Mouse (Mus musculus): ENCODE data around the gene Rcor3.

DNA sequence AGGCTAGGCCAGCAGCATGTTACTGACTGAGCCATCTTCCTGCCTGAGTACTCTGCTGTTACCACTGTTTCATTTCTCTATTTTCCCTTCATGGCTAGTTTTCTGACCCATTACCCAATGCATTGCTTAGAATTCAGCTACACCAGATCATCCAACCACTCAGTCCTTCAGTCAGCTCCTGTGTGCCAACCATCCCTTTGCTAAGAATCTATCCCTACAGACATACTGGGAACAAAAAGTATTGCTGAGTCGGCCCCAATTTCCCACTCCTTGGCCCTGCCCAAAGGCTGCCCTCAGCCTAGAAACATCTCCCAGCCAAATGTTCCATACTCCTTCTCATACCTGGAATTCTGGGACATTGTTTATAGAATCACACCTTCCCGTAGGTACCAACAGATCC lies 56.7 kb downstream of the Rcor3 start:
- no peak for TF ChIP-seq CTCF (IDR thresholded peaks at IDR 0.05; ENCODE audit: borderline replicate concordance, extremely low read depth, insufficient read depth, insufficient read length)
- no peak for TF ChIP-seq POLR2A (IDR thresholded peaks at IDR 0.05; ENCODE audit: borderline replicate concordance, extremely low read depth, insufficient read depth, insufficient read length, poor library complexity, severe bottlenecking)

Measured in brain, embryonic 14.5 days (tissue).